Mouse (Mus musculus) lung, embryonic 15.5 days (tissue): ENCODE measurements around the gene Glra4. TPM values are rescaled to one million over a fixed set of nuclear protein-coding genes. Genes with fewer than 3 reads are reported as not detected.

Experiments
- ATAC-seq: fragments of 200-750 bp; cut with Nextera tagmentation; 2 replicates; pipeline ENCODE4 v1.8.0; 2017; ENCODE audit warnings: moderate number of reproducible peaks, borderline replicate concordance; ENCODE audit not compliant: low FRiP score, low TSS enrichment; ENCODE audit errors: extremely low read depth
- H3K27ac ChIP-seq: fragments of 300-500 bp; sonication (generic); 2 replicates; pipeline ENCODE4 v1.5.1; 2015; ENCODE audit warnings: moderate library complexity, mild to moderate bottlenecking, inconsistent platforms
- H3K27me3 ChIP-seq: fragments of 300-500 bp; sonication (generic); 2 replicates; pipeline ENCODE4 v1.6.1; 2015; ENCODE audit warnings: inconsistent platforms
- H3K36me3 ChIP-seq: fragments of 300-500 bp; sonication (generic); 2 replicates; pipeline ENCODE4 v1.6.1; 2015; ENCODE audit warnings: inconsistent platforms
- H3K4me1 ChIP-seq: fragments of 300-500 bp; sonication (generic); 2 replicates; pipeline ENCODE4 v1.6.1; 2015; ENCODE audit warnings: inconsistent platforms
- H3K4me2 ChIP-seq: fragments of 300-500 bp; sonication (generic); 2 replicates; pipeline ENCODE4 v1.6.1; 2015; ENCODE audit warnings: inconsistent platforms, mild to moderate bottlenecking, moderate library complexity
- H3K4me3 ChIP-seq: fragments of 300-500 bp; sonication (generic); 2 replicates; pipeline ENCODE4 v1.5.1; 2015; ENCODE audit warnings: mild to moderate bottlenecking, inconsistent platforms
- H3K9ac ChIP-seq: fragments of 300-500 bp; sonication (generic); 2 replicates; pipeline ENCODE4 v1.6.1; 2015; ENCODE audit warnings: inconsistent platforms
- H3K9me3 ChIP-seq: fragments of 300-500 bp; sonication (generic); 2 replicates; pipeline ENCODE4 v1.6.1; 2016; ENCODE audit warnings: inconsistent platforms
- WGBS: fragments of 180-500 bp; shearing (Covaris S2); methylation state at CpG from one replicate; pipeline ENCODE4 v1.1.7; 2015; 5-methylcytosine and 5-hydroxymethylcytosine counted together
- polyA plus RNA-seq: library from polyadenylated mRNA; unstranded; fragments of >200 nt; fragmentation: Nextera tagmentation; extraction: Ambion mirVana; gene quantifications from 2 replicates; pipeline ENCODE4 v1.2.1, GENCODE M21; 2015

Glra4 gene
- polyA plus RNA-seq: 0.10 TPM in 1 of 2 replicates, not detected in the other

- Histone ChIP-seq H3K27ac (no peak within 1 kb of the TSS), H3K4me2 (no peak within 1 kb of the TSS), H3K4me3 (no peak within 1 kb of the TSS), H3K27me3 (no peaks in the 10 kb centered on the region; the same call in 1 of the 2 replicates), H3K9me3 (no peaks in the 10 kb centered on the region), H3K9ac (no peak within 1 kb of the TSS), H3K4me1 (no peaks in the 10 kb centered on the region), H3K36me3 (no peaks in the 10 kb centered on the region)
- 80% methylated on average over 3 of the region's 3 CpGs for WGBS
- no peak for ATAC-seq
These were observed at the start of gene Glra4 for GRCm38 (mm10) chrX:136780041-136780440. Gene Glra4, minus strand, starts transcription at chrX:136780141.

GRCm38 (mm10) chrX:136828610-136829009 lies 48.7 kb upstream of the Glra4 start:
- H3K9ac ChIP-seq: no peak overlapping the region
- ATAC-seq: no peak
- no peaks in the 10 kb centered on the region for H3K9me3 ChIP-seq
- no peak overlapping the region for H3K27ac ChIP-seq
- no peaks in the 10 kb centered on the region for H3K27me3 ChIP-seq
- no peak overlapping the region for H3K4me3 ChIP-seq
- H3K4me1 ChIP-seq: no peaks in the 10 kb centered on the region
- H3K36me3 ChIP-seq: no peaks in the 10 kb centered on the region
- H3K4me2 ChIP-seq: no peak overlapping the region

GRCm38 (mm10) chrX:136825016-136825415 lies 45.1 kb upstream of the Glra4 start:
- Histone ChIP-seq H3K9me3 (no peaks in the 10 kb centered on the region), H3K4me3 (no peak overlapping the region), H3K27ac (no peak overlapping the region), H3K4me1 (no peaks in the 10 kb centered on the region), H3K36me3 (no peaks in the 10 kb centered on the region), H3K4me2 (no peak overlapping the region), H3K27me3 (no peaks in the 10 kb centered on the region), H3K9ac (no peak overlapping the region)
- 67% methylated on average over 4 of the region's 4 CpGs for WGBS
- ATAC-seq: no peak

GRCm38 (mm10) chrX:136822371-136822770 lies 42.4 kb upstream of the Glra4 start, which contains the start of gene Plp1:
Gene Plp1, plus strand, starts transcription at chrX:136822671.
- no peaks in the 10 kb centered on the region for H3K4me1 ChIP-seq
- H3K27me3 ChIP-seq: no peaks in the 10 kb centered on the region
- no peak within 1 kb of the TSS for H3K9ac ChIP-seq
- WGBS: 29% methylated on average over 1 of the region's 1 CpGs
- H3K4me2 ChIP-seq: no peak within 1 kb of the TSS
- H3K36me3 ChIP-seq: no peaks in the 10 kb centered on the region
- H3K27ac ChIP-seq: no peak within 1 kb of the TSS
- no peak for ATAC-seq
- H3K4me3 ChIP-seq: no peak within 1 kb of the TSS
- H3K9me3 ChIP-seq: no peaks in the 10 kb centered on the region

- H3K9me3 ChIP-seq: no peaks in the 10 kb centered on the region
- ATAC-seq: no peak
- 9% methylated on average over 1 of the region's 1 CpGs for WGBS
- H3K4me2 ChIP-seq: no peak overlapping the region
- no peaks in the 10 kb centered on the region for H3K27me3 ChIP-seq
- no peak overlapping the region for H3K4me3 ChIP-seq
- no peak overlapping the region for H3K27ac ChIP-seq
- no peaks in the 10 kb centered on the region for H3K36me3 ChIP-seq
- no peak overlapping the region for H3K9ac ChIP-seq
- H3K4me1 ChIP-seq: no peaks in the 10 kb centered on the region
These were observed 40.3 kb upstream of the Glra4 start for GRCm38 (mm10) chrX:136820250-136820649.

- no peaks in the 10 kb centered on the region for H3K9me3 ChIP-seq
- H3K36me3 ChIP-seq: no peaks in the 10 kb centered on the region
- no peak overlapping the region for H3K4me3 ChIP-seq
- no peak overlapping the region for H3K4me2 ChIP-seq
- ATAC-seq: no peak
- no peak overlapping the region for H3K27ac ChIP-seq
- H3K9ac ChIP-seq: no peak overlapping the region
- 76% methylated on average over 6 of the region's 6 CpGs for WGBS
- H3K4me1 ChIP-seq: no peaks in the 10 kb centered on the region
- H3K27me3 ChIP-seq: no peaks in the 10 kb centered on the region
These were observed 39.8 kb upstream of the Glra4 start for GRCm38 (mm10) chrX:136819752-136820151.

- 25% methylated on average over 2 of the region's 2 CpGs for WGBS
- ATAC-seq: no peak
- H3K9ac ChIP-seq: no peak overlapping the region
- no peaks in the 10 kb centered on the region for H3K9me3 ChIP-seq
- no peaks in the 10 kb centered on the region for H3K4me1 ChIP-seq
- no peak overlapping the region for H3K27ac ChIP-seq
- no peaks in the 10 kb centered on the region for H3K36me3 ChIP-seq
- no peak overlapping the region for H3K4me2 ChIP-seq
- no peak overlapping the region for H3K4me3 ChIP-seq
- H3K27me3 ChIP-seq: no peaks in the 10 kb centered on the region; the same call in 1 of the 2 replicates
These were observed 17.3 kb upstream of the Glra4 start for GRCm38 (mm10) chrX:136797223-136797622.

GRCm38 (mm10) chrX:136789446-136789845 lies 9.5 kb upstream of the Glra4 start:
- peak; percentile 46; the same call in 1 of the 2 replicates for ATAC-seq
- WGBS: 76% methylated on average over 4 of the region's 4 CpGs
- H3K4me3 ChIP-seq: no peak overlapping the region

GRCm38 (mm10) chrX:136779262-136779661 lies 679 bp downstream of the Glra4 start:
- Histone ChIP-seq H3K4me1 (no peaks in the 10 kb centered on the region), H3K36me3 (no peaks in the 10 kb centered on the region), H3K27me3 (no peaks in the 10 kb centered on the region; the same call in 1 of the 2 replicates), H3K27ac (no peak overlapping the region), H3K4me3 (no peak overlapping the region), H3K4me2 (no peak overlapping the region), H3K9me3 (no peaks in the 10 kb centered on the region), H3K9ac (no peak overlapping the region)
- ATAC-seq: no peak
- WGBS: 46% methylated on average over 2 of the region's 2 CpGs

More at GRCm38 (mm10) chrX:136789446-136789845, 9.5 kb upstream of the Glra4 start:
- Histone ChIP-seq H3K27me3 (no peaks in the 10 kb centered on the region), H3K27ac (no peak overlapping the region), H3K4me1 (no peaks in the 10 kb centered on the region), H3K4me2 (no peak overlapping the region), H3K36me3 (no peaks in the 10 kb centered on the region), H3K9me3 (no peaks in the 10 kb centered on the region), H3K9ac (no peak overlapping the region)

GRCm38 (mm10) chrX:136778046-136778445 lies 1.9 kb downstream of the Glra4 start:
- H3K27ac ChIP-seq: no peak overlapping the region
- H3K4me2 ChIP-seq: no peak overlapping the region
- no peaks in the 10 kb centered on the region for H3K9me3 ChIP-seq
- 75% methylated on average over 3 of the region's 3 CpGs for WGBS
- no peak overlapping the region for H3K4me3 ChIP-seq
- no peak overlapping the region for H3K9ac ChIP-seq
- ATAC-seq: no peak
- H3K27me3 ChIP-seq: no peaks in the 10 kb centered on the region
- no peaks in the 10 kb centered on the region for H3K4me1 ChIP-seq
- no peaks in the 10 kb centered on the region for H3K36me3 ChIP-seq

- no peak overlapping the region for H3K4me3 ChIP-seq
- no peak overlapping the region for H3K4me2 ChIP-seq
- no peak for ATAC-seq
- WGBS: 57% methylated on average over 1 of the region's 1 CpGs
- no peaks in the 10 kb centered on the region for H3K27me3 ChIP-seq
- no peaks in the 10 kb centered on the region for H3K9me3 ChIP-seq
- H3K27ac ChIP-seq: no peak overlapping the region
- no peaks in the 10 kb centered on the region for H3K36me3 ChIP-seq
- H3K9ac ChIP-seq: no peak overlapping the region
- H3K4me1 ChIP-seq: no peaks in the 10 kb centered on the region
These were observed 6.9 kb downstream of the Glra4 start for GRCm38 (mm10) chrX:136773035-136773434.

- WGBS: 68% methylated on average over 11 of the region's 11 CpGs
- no peaks in the 10 kb centered on the region for H3K4me1 ChIP-seq
- no peaks in the 10 kb centered on the region for H3K27me3 ChIP-seq
- no peaks in the 10 kb centered on the region for H3K36me3 ChIP-seq
- no peaks in the 10 kb centered on the region for H3K9me3 ChIP-seq
- H3K4me2 ChIP-seq: no peak overlapping the region
- H3K9ac ChIP-seq: no peak overlapping the region
- no peak overlapping the region for H3K4me3 ChIP-seq
- H3K27ac ChIP-seq: no peak overlapping the region
- no peak for ATAC-seq
These were observed 18.6 kb downstream of the Glra4 start for GRCm38 (mm10) chrX:136761103-136762074.
